ENCODE assay signal across 12 mouse cellular contexts in genomic region chr5:106446593-106446992, GRCm38 (mm10). TPM values are rescaled to one million over a fixed set of nuclear protein-coding genes. Genes with fewer than 3 reads are reported as not detected.
DNase-seq lines count a peak whose midpoint lies in the region; ATAC-seq lines count a peak whose summit lies in the region.
"Had no signal": no experiment of that assay in that cellular context is flagged by ENCODE, and none has a peak within 500 bp of the region (broad histone marks: within the 10 kb centered on the region; RNA-seq: fewer than 3 reads in every experiment).

No protein-coding gene starts in this region.

- peaks cover 76% of the 10 kb centered on the region for H3K27me3 ChIP-seq in hindbrain, embryonic 12.5 days
- peaks cover 90% of the 10 kb centered on the region for H3K27me3 ChIP-seq in neural tube, embryonic 13.5 days

- no peak overlapping the region for H3K9ac ChIP-seq in hindbrain, embryonic 12.5 days
- H3K9ac ChIP-seq in neural tube, embryonic 13.5 days: no peak overlapping the region

- peak; percentile 76 for DNase-seq in left cerebral cortex, postnatal 4 days
- DNase-seq in left cerebral cortex, adult 11 months (ENCODE audit: low spot score): no peak
- DNase-seq in Muller cell, postnatal 12 days (ENCODE audit: inconsistent ontology term): no peak
- DNase-seq in layer of hippocampus, adult 18-20 months (ENCODE audit: low spot score in 2 of 2): no peak
- DNase-seq: heart, postnatal 4 days; right cerebral cortex, postnatal 14 days had no signal

- intact Hi-C loops in left cerebral cortex, postnatal 4 days (cut with DNase I): no loop called here

- H3K4me3 ChIP-seq in hindbrain, embryonic 12.5 days: no peak overlapping the region
- H3K4me3 ChIP-seq in neural tube, embryonic 13.5 days: no peak overlapping the region
- H3K4me3 ChIP-seq: erythroblast, embryonic 14.5 days had no signal

- 2% methylated on average over 8 of the region's 8 CpGs for WGBS in hindbrain, embryonic 12.5 days
- 4% methylated on average over 8 of the region's 8 CpGs for WGBS in neural tube, embryonic 13.5 days

- H3K4me1 ChIP-seq in hindbrain, embryonic 12.5 days: peaks cover 9% of the 10 kb centered on the region; the same call in 1 of the 2 replicates
- H3K4me1 ChIP-seq in neural tube, embryonic 13.5 days (replicated peaks): peaks cover 15% of the 10 kb centered on the region

- ATAC-seq in common myeloid progenitor, adult 5-6 weeks (replicated peaks; ENCODE audit: low read depth, poor library complexity, severe bottlenecking): peak; percentile 70
- ATAC-seq in hindbrain, embryonic 12.5 days (ENCODE audit: low FRiP score): peak; percentile 56; the same call in 1 of the 2 replicates
- peak; percentile 70; the same call in 1 of the 2 replicates for ATAC-seq in neural tube, embryonic 13.5 days (ENCODE audit: low read depth)
- ATAC-seq in erythroid progenitor cell, adult 5-6 weeks (replicated peaks; ENCODE audit: low FRiP score, poor library complexity, severe bottlenecking): no peak
- ATAC-seq: lung, postnatal 0 days had no signal

- H3K9me3 ChIP-seq in hindbrain, embryonic 12.5 days (replicated peaks): no peaks in the 10 kb centered on the region
- H3K9me3 ChIP-seq in neural tube, embryonic 13.5 days: no peaks in the 10 kb centered on the region

- no peaks in the 10 kb centered on the region for H3K36me3 ChIP-seq in hindbrain, embryonic 12.5 days
- H3K36me3 ChIP-seq in neural tube, embryonic 13.5 days: no peaks in the 10 kb centered on the region

- H3K27ac ChIP-seq in hindbrain, embryonic 12.5 days: no peak overlapping the region
- no peak overlapping the region for H3K27ac ChIP-seq in neural tube, embryonic 13.5 days (replicated peaks)

- no peak overlapping the region for H3K4me2 ChIP-seq in hindbrain, embryonic 12.5 days (replicated peaks)
- H3K4me2 ChIP-seq in neural tube, embryonic 13.5 days: no peak overlapping the region

RNA-seq across cellular contexts. Expression of gene Barhl2, which starts 11.4 kb away (rescaled TPM):
- 1 to 10 TPM in 1 of 2 experiments, under 1 TPM in 1; 0.84 to 2.5 TPM for total RNA-seq in left cerebral cortex, postnatal 4 days (2021)
- not detected in 2 replicates for total RNA-seq in common myeloid progenitor, adult 5-6 weeks (2017)
- polyA plus RNA-seq in hindbrain, embryonic 12.5 days (2016; fragmentation: Nextera tagmentation; extraction: Ambion mirVana): 1.3 and 1.4 TPM in 2 replicates
- 2.3 and 2.9 TPM in 2 replicates for polyA plus RNA-seq in neural tube, embryonic 13.5 days (2015; fragmentation: Nextera tagmentation; extraction: Ambion mirVana)
- total RNA-seq in layer of hippocampus, adult 18-20 months (2021): under 1 TPM in 1 of 2 experiments, not detected in 1; 0.12 TPM
- total RNA-seq in erythroid progenitor cell, adult 5-6 weeks (2015; ENCODE audit: low replicate concordance): not detected in 2 replicates
- not detected in 2 replicates for total RNA-seq in erythroid progenitor cell, adult 5-6 weeks (2017; ENCODE audit: low replicate concordance)
- total RNA-seq: heart, postnatal 4 days had no signal
- polyA plus RNA-seq: erythroblast, embryonic 14.5 days; lung, postnatal 0 days had no signal
